Mouse (Mus musculus) heart, embryonic 14.5 days (tissue): Measurements from ENCODE around the gene Nfe2l1. TPM values are rescaled to one million over a fixed set of nuclear protein-coding genes. Genes with fewer than 3 reads are reported as not detected.

Source experiments
- ATAC-seq: fragments of 200-750 bp; cut with Nextera tagmentation; 2 replicates; pipeline ENCODE4 v1.8.0; 2017; ENCODE audit warnings: low read depth, moderate TSS enrichment; ENCODE audit not compliant: insufficient number of reproducible peaks, insufficient read depth, low FRiP score
- H3K27ac ChIP-seq, 2 experiments: fragments of 200-500 bp in 1 of 2; fragments of 300-500 bp in 1 of 2; sonication (generic) in 1 of 2; replicated peaks in 1 of 2; 2 replicates each; pipeline ENCODE4 v1.5.1; 2012 to 2014; ENCODE audit warnings: low read depth in 2 of 2, low read length in 2 of 2, control low read depth in 1 of 2, mild to moderate bottlenecking in 1 of 2, mixed read lengths in 1 of 2; ENCODE audit not compliant: control insufficient read depth in 1 of 2, insufficient read depth in 1 of 2
- H3K27me3 ChIP-seq: fragments of 300-500 bp; sonication (generic); 2 replicates; pipeline ENCODE4 v1.6.1; 2014; ENCODE audit warnings: mild to moderate bottlenecking, low read length, control low read depth; ENCODE audit not compliant: control insufficient read depth, insufficient read depth
- H3K36me3 ChIP-seq: fragments of 300-500 bp; sonication (generic); 2 replicates; pipeline ENCODE4 v1.6.1; 2014; ENCODE audit warnings: mild to moderate bottlenecking, control low read depth, low read length, mixed read lengths; ENCODE audit not compliant: control insufficient read depth, insufficient read depth
- H3K4me1 ChIP-seq, 2 experiments: fragments of 200-500 bp in 1 of 2; fragments of 300-500 bp in 1 of 2; sonication (generic) in 1 of 2; 2 replicates each; pipeline ENCODE4 v1.6.1; 2012 to 2014; ENCODE audit warnings: low read length in 2 of 2, control low read depth in 1 of 2, mixed read lengths in 1 of 2; ENCODE audit not compliant: control insufficient read depth in 2 of 2, insufficient read depth in 2 of 2
- H3K4me2 ChIP-seq: fragments of 300-500 bp; sonication (generic); 2 replicates; pipeline ENCODE4 v1.6.1; 2014; ENCODE audit warnings: mild to moderate bottlenecking, low read length
- H3K4me3 ChIP-seq, 2 experiments: fragments of 200-500 bp in 1 of 2; fragments of 300-500 bp in 1 of 2; sonication (generic) in 1 of 2; 2 replicates each; pipeline ENCODE4 v1.5.1; 2012 to 2014; ENCODE audit warnings: low read length in 2 of 2, mild to moderate bottlenecking in 2 of 2, control low read depth in 1 of 2, low read depth in 1 of 2, moderate library complexity in 1 of 2; ENCODE audit not compliant: control insufficient read depth in 1 of 2, insufficient read depth in 1 of 2
- H3K9ac ChIP-seq: fragments of 300-500 bp; sonication (generic); 2 replicates; pipeline ENCODE4 v1.6.1; 2014; ENCODE audit warnings: mild to moderate bottlenecking, low read length
- H3K9me3 ChIP-seq: fragments of 300-500 bp; sonication (generic); 2 replicates; pipeline ENCODE4 v1.6.1; 2016; ENCODE audit warnings: low read length, control low read depth; ENCODE audit not compliant: control insufficient read depth
- WGBS: fragments of 180-500 bp; shearing (Covaris S2); extraction: QIAGEN DNeasy Blood & Tissue Kit; methylation state at CpG from one replicate; pipeline ENCODE4 v1.1.7; 2014; 5-methylcytosine and 5-hydroxymethylcytosine counted together
- polyA plus RNA-seq: library from polyadenylated mRNA; unstranded; fragments of >200 nt; fragmentation: Nextera tagmentation; extraction: Ambion mirVana; gene quantifications from 2 replicates; pipeline ENCODE4 v1.2.1, GENCODE M21; 2014

Gene Nfe2l1
- polyA plus RNA-seq, 1 experiment from 2014 or later = 55.1 TPM

DNA sequence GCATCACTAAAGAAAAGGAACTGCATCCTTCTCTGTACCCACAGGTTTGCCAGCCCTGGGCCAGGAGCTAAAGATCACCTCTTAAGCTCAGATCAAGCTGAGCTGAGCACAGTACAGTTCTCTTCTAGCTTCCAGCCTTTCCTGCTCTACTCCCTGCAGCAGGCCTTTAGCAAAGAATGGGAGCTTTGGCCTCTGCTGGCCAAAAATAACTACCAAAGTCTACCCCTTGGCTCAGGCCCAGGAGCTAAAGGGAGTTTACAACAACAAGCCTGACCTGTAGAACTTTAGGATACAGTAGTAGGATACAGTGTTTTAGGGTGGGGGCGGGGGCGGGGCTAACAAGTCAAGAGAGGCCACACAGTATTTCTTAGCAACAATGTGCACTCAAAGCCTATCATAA, 3.3 kb downstream of the Nfe2l1 start:
- 68% methylated on average over 2 of the region's 2 CpGs for WGBS
- peak overlapping the region; percentile 92 for H3K9ac ChIP-seq
- no peaks in the 10 kb centered on the region for H3K9me3 ChIP-seq
- no peak for ATAC-seq
- peak overlapping the region; percentile 98 for H3K4me2 ChIP-seq
- H3K36me3 ChIP-seq = peaks cover 34% of the 10 kb centered on the region
- H3K27me3 ChIP-seq = no peaks in the 10 kb centered on the region
- H3K27ac ChIP-seq = peak overlapping the region; percentile 77 to 99
- H3K4me1 ChIP-seq = peaks cover 40 to 66% of the 10 kb centered on the region in 2 experiments
- peak overlapping the region; percentile 2 to 67; a peak in 3 of 4 replicates for H3K4me3 ChIP-seq

DNA sequence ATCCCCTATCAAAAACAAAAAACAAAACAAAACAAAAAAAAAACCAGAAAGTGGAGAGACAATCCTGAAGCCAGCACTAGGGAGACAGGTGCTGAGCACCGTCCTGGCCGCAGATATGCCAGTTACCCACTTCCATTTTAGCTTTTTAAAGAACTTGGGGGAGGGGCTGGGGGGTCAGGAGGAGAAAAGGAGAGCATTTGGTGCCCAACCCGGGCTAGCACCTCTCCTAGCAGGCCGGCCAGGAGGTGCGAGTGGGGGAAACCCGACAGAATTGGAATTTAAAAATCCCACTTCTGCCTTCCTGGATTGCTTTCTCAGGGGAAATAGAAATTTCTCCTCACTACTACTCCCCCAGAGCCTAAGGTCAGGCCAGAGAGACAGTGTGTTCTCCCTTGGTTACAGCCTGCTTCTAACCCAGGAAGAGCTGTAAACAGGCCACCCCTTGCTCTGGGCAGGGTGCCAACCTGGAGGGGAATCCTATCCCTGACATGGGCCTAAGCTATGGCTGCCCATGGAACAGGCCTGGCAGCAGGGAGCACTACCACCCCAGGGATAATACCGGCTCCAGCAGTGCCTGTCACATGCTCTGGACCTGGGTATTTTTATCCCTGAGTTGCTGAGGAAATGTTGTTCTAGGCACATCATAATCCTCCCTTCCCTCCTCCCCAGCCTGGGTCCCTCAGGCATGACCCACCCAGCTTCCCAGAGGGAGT, 4.8 kb downstream of the Nfe2l1 start:
- 19% methylated on average over 7 of the region's 7 CpGs for WGBS
- H3K27ac ChIP-seq = peak overlapping the region; percentile 77 to 99
- peak; percentile 25 for ATAC-seq

DNA sequence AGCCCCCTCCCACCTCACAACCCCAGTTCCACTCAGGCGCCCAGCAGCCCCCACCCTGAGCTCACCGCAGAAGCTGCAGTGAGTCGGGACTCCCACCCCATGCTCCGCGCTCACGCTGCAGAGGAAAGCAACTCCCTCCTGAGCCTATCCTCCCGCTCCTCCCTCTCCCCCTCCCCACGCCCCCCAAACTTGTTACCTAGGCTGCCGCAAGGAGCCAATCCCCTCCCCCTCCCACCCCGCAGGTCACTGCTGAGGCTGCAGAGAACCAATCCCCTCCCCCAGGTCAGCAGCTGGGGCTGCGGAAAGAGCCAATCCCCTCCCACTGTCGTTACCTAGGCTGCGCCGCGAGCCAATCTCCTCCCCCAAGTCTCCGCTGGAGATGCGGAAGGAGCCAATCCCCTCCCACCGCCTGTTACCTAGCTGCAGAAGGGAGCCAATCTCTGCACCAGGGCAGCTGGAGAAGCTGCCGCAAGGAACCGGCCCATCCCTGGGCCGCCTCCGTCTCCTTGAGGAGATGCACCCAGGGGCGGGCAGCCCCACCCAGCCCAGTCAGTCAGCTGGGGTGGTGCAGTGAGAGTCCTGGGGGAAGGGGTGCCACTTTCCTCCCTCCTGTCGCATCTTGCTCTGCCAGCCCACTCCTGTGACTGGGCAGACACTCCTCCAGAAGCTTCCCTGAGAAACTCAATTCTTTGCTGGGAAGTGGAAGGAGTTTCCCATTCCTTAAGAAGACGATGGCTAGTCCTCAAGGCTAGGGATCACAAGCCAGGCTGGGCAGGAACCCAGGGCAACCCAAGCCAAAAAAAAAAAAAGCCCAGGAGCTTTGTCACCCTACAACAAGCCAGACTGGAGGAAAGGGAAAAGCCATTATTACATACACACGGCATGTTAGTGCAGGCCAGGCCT, 5.6 kb downstream of the Nfe2l1 start:
- Histone ChIP-seq H3K4me3 (peak overlapping the region; percentile 44 to 67), H3K9me3 (no peaks in the 10 kb centered on the region), H3K9ac (peak overlapping the region; percentile 73), H3K27ac (peak overlapping the region; percentile 77 to 99), H3K4me2 (peak overlapping the region; percentile 98), H3K36me3 (peaks cover 57% of the 10 kb centered on the region), H3K4me1 (peaks cover 40 to 60% of the 10 kb centered on the region in 2 experiments), H3K27me3 (no peaks in the 10 kb centered on the region)
- peak; percentile 77 for ATAC-seq
- WGBS = under 1% methylated on average over 24 of the region's 26 CpGs

More for the DNA sequence above, 4.8 kb downstream of the Nfe2l1 start:
- Histone ChIP-seq H3K36me3 (peaks cover 49% of the 10 kb centered on the region), H3K27me3 (no peaks in the 10 kb centered on the region), H3K4me2 (peak overlapping the region; percentile 98), H3K4me3 (peak overlapping the region; percentile 7 to 67; a peak in 2 of 4 replicates), H3K4me1 (peaks cover 40 to 60% of the 10 kb centered on the region in 2 experiments), H3K9ac (peak overlapping the region; percentile 92), H3K9me3 (no peaks in the 10 kb centered on the region)

DNA sequence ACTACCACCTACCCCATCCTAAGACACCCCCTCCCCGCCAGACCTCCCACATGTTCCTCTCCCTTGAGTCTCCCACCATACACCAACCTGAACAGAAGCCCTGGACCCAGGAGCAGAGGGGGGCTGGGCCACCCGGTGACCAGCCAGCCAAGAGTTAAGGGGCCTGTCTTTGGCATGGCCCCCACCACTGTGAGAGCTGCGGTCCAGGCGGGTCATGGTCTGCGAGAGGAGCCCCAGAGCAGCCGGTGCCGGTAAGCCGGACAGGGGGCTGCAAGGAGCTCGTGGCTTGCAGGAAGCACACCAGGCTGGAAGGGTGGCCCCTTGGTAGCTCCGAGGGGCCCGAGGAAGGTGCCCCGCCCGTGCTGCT, 6.3 kb downstream of the Nfe2l1 start:
- H3K4me2 ChIP-seq = peak overlapping the region; percentile 98
- H3K36me3 ChIP-seq = peaks cover 64% of the 10 kb centered on the region
- peak overlapping the region in 1 of 2 experiments; percentile 99; a peak in 1 of 4 replicates for H3K27ac ChIP-seq
- no peaks in the 10 kb centered on the region for H3K9me3 ChIP-seq
- peak overlapping the region; percentile 44 to 67 for H3K4me3 ChIP-seq
- ATAC-seq = 0 out of 2 replicates have a peak, but pooled peaks have one; percentile 0
- peak overlapping the region; percentile 73 for H3K9ac ChIP-seq
- WGBS = 17% methylated on average over 9 of the region's 13 CpGs
- no peaks in the 10 kb centered on the region for H3K27me3 ChIP-seq
- peaks cover 40 to 60% of the 10 kb centered on the region in 2 experiments for H3K4me1 ChIP-seq

DNA sequence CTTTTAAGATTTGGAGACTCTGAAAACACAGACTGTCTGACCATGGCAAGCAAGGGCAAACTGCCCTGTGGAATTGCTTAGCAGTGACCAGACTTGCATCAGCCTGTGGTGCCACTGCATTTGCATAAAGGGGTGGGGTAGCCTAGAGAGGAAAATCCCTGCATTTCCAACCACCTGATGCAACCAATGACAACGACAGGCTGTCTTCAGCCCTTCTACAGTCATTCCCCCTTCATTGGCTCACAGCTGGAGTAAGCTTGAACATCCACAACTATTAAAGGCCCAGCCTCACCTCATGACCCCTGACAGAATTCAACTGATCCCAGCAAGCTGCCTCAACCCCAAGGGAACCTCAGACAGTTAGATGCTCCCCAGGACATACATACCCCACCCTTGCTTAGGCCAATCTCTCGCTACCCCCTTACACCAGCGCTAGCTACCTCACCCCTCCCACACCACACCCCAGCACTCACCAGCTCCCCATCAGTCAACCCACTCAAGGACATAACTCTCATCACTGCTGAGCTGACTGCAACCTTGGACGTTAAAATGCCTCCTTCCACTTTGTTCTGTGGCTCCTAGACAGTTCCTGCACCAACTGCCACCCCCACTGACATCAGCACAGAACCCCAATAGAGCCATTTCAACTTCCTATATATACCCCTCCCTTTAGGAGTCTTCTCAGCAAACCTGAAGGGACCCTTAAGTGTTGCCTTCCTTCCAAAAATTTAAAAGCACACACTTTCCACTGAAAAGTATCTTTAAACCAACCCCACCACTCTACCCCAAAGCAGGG, 6.9 kb downstream of the Nfe2l1 start:
- H3K4me3 ChIP-seq = peak overlapping the region; percentile 44 to 67; a peak in 2 of 4 replicates
- H3K9ac ChIP-seq = peak overlapping the region; percentile 73
- peaks cover 68% of the 10 kb centered on the region for H3K36me3 ChIP-seq
- H3K4me2 ChIP-seq = peak overlapping the region; percentile 98
- ATAC-seq = no peak
- H3K27ac ChIP-seq = 0 out of 4 replicates have a peak overlapping the region, but pooled peaks of 1 of the 2 experiments have one; percentile 99
- WGBS = 44% methylated on average over 4 of the region's 4 CpGs
- no peaks in the 10 kb centered on the region for H3K27me3 ChIP-seq
- no peaks in the 10 kb centered on the region for H3K9me3 ChIP-seq
- peaks cover 37 to 55% of the 10 kb centered on the region in 2 experiments for H3K4me1 ChIP-seq

DNA sequence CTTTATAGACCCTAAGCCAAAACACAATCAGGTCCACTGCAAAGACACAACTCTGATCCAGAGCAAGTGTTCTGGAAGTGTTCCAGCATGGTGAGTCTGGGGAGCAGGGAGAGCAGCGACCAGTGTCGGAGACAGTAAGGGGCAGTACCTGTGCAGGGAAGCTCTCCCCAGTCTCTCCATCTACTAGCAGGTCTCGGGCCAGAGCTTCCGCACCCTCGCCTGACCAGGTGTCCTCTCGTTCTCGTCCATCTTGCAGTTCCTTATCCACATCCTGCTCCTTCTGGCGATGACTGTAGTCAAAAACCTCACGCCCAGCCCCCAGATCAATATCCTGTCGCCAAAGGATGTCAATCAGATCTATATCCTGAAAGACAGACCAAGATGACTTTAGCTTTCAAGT, 7.8 kb downstream of the Nfe2l1 start:
- no peaks in the 10 kb centered on the region for H3K9me3 ChIP-seq
- no peak overlapping the region for H3K9ac ChIP-seq
- no peak overlapping the region for H3K4me2 ChIP-seq
- H3K36me3 ChIP-seq = peaks cover 68% of the 10 kb centered on the region
- WGBS = 88% methylated on average over 10 of the region's 10 CpGs
- H3K4me3 ChIP-seq = no peak overlapping the region
- H3K27ac ChIP-seq = no peak overlapping the region
- no peak for ATAC-seq
- H3K27me3 ChIP-seq = no peaks in the 10 kb centered on the region
- H3K4me1 ChIP-seq = peaks cover 28 to 45% of the 10 kb centered on the region in 2 experiments
